Mouse (Mus musculus) layer of hippocampus, adult 18-20 months (tissue): ENCODE data around the gene Ccdc121. TPM values are rescaled to one million over a fixed set of nuclear protein-coding genes. Genes with fewer than 3 reads are reported as not detected.

ENCODE experiments used
- DNase-seq, 2 experiments: peaks; one replicate each; pipeline ENCODE4 v3.0.0; 2022; ENCODE audit warnings: low spot score in 2 of 2
- long read RNA-seq: library from polyadenylated mRNA; stranded (forward); transcript quantifications from one replicate; pipeline ENCODE4 v2.0.0, GENCODE M21; 2021
- total RNA-seq, 2 experiments: library from RNA; stranded (reverse); gene quantifications; 2 replicates each; pipeline ENCODE4 v1.2.3; 2021

Gene Ccdc121
- under 1 TPM; 0.48 to 0.77 TPM for total RNA-seq
- long read RNA-seq, partial matches to known transcripts = 0 of 1 reads
- long read RNA-seq, other reads (novel, unspliced or antisense) = 0 of 1 reads

DNA sequence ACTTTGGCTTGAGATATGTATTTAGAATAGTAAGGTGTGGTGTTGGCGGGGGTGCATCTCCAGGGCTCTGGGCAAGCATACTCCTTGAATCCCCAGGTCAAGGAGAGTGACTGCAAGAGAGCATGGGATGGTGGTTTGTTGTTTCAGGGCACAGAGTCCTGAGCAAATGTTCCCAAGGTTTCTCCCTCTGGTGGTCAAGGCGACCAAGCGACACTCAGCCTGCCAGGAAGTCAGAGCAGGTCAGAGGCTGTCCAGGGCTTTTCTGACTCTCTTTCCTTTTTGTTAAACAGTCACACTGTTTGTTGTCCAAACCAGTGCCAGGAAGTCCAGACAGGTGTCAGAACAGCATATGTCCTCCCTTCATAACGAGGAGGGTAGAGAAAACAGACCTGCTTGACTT, at the start of gene Ccdc121:
TSS of gene Ccdc121 (minus strand) at position 145 of the 400 bp plus-strand sequence.
- no peak for DNase-seq

DNA sequence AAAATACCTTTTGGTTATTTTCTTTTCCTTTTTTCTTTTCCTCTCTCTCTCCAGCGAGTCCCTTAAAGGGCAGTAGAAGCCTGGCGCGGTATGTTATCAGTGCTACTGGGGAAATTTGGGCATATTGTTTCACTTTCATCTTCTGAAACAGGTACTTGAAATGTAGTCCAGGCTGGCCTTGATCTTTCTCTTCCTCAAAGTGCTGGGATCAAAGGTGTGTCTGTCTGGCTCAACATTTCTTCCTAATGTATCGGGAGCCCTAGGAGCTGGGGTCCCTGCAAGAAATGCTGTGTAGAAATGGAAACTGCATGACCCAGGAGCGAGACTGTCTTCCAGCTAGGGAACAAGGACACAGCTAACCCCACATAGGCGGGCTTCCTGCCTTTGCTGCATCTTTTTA, 49.1 kb upstream of the Ccdc121 start:
- DNase-seq = no peak

DNA sequence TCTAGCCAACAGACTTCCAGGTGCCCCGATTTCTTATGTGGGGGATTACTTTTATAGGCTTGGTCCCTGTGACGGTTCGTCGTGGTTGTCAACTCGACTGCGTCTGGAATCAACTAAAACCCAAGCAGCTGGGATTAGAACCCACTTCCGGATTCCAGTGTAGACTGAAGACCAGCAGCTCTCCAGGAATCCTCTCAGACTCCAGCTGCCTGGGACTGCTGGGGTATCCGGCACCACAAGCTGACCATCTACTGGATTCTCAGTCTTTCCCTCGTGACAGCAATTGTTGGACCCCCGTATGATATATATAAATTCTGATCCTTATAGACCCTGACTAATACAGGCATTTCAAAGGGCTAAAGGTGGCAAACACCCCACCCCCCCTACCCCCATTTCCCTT, 48.4 kb upstream of the Ccdc121 start:
- no peak for DNase-seq

DNA sequence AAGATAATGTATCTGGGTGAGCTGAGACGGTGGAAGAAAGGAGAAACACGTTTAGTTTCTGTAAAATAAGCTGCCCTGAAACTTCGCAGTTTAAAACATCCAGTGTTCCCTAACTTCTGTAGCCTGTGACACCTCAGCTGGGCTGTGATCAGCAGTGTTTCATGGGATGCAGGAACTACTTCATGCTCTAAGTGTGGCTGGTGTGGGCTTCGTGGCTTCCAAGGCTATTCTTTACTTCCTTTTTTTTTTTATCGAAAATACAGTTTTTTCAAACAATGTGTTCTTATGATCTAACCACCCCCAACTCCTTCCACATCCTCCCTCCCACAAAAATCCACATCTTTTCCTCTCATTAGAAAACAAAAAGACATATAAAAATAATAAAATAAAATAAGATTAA, 44.2 kb upstream of the Ccdc121 start:
- DNase-seq = no peak

DNA sequence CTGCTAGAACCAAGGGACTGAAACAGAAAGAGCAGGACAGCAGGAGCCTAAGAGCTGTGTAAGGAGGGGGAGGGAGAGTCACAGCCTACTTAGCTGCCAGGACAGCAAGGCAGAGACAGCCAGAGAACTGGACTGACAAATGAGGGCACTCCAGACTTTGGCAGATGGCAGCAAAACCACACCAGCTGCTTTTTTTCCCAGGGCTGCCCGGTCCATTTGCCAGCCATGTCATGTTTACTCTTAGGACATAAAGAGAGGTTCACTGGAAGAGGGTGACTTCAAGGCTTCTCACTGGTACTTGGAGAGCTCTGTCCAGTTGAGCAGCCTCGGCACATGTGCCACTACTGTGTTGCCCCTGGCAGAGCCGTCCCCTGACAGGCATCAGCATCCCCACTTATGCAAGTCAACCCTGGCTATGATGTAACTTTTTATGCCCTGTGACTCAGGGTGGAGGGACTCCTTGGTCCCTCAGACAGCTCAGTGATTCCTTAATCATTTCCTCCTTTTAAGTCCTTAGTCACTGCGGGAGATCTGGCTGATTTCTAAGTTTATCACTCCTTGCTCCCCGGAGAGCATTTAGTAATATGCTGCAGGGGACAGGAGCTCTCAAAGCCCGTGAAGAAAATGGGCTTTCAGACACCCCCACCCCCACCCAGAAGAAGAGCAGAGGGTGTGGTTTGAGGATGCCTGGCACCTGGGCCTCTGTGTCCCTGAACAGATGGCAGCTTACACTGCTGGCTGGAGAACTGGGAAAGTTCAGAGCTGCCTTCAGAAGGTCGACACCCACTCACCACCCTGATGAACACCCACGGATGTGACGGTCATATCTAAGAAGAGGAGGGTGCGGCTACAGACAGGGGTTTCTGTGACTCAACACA, 41.5 kb upstream of the Ccdc121 start:
- DNase-seq = peak in 1 of 2 experiments; percentile 44

GRCm38 (mm10) chr1:181550826-181551225, 39.6 kb upstream of the Ccdc121 start:
- DNase-seq = no peak

DNA sequence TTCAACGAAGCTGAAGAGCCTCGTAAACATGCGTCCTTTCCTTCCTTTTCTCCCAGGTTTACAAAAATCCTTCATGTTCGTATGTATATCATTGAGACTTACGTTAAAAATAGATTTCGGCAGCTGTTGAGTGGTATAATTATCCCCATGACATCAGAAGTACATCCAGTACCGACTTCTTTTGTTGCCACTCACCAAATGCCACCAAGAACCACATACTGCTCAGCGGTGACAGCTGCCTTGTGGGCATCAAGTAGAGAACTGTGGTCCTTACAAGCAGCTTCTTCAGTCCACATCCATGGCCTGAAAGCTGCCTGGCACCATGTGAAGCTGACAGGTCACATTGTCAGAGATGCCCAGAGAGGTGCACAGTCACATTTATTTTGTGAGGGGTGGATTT, 38.7 kb upstream of the Ccdc121 start:
- peak in 1 of 2 experiments; percentile 67 for DNase-seq

- DNase-seq = peak; percentile 59 to 90
Observed at GRCm38 (mm10) chr1:181545044-181545772, 34.0 kb upstream of the Ccdc121 start.

DNA sequence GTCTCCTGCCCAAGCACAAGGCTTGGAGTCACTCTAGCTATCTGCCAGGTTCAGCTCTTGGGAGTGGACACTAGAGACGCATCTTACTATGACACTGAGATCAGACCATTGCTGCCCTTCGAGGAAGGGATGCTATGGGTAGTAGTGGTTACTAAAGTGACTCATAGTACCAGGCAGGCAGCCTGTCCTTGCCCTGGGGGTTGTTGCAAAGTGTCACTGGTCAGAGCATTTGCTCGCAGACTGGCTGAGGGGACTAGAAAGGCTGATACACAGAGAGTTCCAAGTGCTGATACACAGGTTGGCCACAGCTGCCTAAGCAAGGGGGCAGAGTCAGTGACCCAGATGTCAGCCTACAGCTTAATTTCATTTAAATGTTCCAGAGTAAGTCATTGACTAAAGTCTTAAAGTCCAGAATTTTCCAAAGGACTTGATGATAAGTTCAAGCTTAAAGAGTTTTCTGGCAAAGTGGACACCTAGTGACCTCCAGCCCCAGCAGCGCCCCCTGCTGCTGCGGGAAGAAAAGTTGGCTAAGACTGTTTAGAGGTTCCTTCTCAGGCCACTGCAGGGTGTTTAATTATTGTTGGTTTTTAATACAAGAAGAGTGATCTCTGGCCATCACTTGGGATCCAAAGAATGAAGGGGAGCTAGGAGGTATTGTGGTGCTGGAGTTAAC, 32.6 kb upstream of the Ccdc121 start:
- DNase-seq = no peak

DNA sequence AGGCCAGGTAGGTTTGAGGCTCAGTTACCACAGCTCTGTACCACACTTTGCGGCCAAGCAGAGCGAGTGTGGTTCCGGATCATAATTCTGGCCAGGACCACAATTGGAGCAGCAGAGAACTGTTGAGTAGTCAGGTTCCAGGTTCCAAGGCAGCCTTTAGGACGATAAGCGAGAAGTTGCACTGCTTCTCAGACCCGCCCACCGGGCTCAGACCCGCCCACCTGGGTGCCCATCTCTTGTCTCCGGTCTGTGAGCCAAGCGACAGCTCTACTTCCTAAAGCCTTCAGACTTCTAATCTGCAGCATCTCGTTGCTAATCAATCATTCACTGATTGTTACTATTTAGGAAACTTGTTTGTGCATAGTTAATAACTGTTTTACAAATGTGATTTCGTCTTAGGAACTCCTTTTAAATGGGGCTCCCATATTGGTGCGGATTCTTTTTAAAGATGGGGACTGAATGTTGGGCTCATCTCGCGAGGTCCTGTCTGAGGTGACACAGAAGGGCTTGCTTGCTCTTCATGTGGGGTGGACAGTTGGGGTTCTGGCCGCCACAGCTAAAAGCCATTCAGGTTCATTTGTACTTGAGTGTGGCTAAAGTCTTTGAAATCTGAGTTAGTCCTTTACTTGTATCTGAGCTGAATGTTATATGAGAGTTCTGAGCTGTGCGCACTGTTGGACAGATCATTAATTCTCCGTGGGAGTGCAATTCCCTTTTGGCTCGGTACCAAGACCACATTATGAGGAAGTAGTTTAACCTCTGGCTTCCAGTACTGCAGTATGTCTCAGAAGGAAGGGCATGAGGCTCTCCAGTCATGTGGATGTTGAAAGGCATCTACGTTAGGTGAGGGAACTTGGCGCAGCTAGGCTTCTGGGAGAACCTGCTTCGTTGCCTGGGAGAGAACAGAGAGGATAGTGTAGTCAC, 28.9 kb upstream of the Ccdc121 start:
- DNase-seq = no peak

DNA sequence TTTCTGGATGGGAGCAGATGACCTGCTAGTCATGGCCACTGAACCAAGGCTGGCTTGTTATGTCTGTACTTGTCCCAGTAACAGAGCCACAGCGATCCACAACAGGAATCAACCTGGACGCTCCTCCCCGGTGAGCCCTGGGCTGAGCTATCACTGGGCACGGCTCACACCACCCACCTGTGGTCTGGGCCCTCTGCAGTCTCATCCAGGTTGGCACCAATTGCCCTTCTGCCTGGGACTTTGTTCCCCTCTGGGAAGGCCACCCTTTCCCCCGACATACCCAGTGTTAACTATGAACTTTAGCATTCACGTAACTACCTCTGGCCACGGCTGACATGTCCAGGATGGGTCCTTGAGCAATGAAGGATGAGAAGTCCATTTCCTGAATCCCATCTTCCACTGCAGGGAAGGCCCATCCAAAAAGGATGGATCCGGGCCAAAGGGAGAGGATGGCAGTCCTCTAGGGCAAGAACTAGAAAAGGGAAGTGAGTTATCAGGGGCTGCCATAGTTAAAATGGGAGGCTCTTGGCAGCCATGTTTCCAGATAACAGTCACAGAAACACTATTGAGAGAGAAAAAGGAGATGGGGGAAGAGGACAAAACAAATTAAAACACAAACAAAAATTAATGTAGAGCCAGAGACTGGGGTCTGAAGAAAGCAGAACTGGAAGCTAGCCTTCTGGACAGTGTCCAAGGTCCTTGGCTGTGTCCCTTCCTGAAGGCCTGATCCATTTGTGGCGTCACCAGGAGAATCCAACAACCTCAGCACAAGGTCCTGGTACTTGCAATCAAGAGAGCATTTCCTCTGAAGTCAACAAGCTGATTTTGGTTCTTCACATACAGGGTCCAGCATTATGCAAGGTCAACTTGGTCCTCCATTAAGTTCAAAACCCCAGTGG, 26.6 kb upstream of the Ccdc121 start:
- no peak for DNase-seq

- DNase-seq = peak; percentile 55 to 59
Observed at GRCm38 (mm10) chr1:181535165-181535873, 24.1 kb upstream of the Ccdc121 start.

GRCm38 (mm10) chr1:181529368-181529767, 18.1 kb upstream of the Ccdc121 start:
- DNase-seq = no peak

DNA sequence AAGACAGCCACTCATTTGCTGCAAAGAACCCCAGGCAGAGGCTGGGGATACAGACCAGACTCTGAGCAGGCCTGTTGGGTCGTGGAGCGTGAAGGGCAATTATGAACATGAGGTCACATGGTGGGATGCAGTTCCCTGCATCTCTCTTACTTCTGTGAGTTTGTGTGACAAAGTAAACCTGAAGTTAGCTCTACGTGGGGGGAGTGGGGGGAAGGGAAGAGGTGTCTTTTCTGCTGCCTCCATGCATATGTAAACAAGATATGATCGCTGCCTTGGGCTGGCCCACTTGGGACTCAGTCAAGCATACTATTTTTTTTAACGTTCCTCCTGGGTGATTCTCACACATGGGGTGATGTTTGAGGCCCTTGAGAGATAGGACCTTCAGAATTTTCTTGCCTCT, 14.7 kb upstream of the Ccdc121 start:
- no peak for DNase-seq

- no peak for DNase-seq
Observed at GRCm38 (mm10) chr1:181523831-181524230, 12.6 kb upstream of the Ccdc121 start.

DNA sequence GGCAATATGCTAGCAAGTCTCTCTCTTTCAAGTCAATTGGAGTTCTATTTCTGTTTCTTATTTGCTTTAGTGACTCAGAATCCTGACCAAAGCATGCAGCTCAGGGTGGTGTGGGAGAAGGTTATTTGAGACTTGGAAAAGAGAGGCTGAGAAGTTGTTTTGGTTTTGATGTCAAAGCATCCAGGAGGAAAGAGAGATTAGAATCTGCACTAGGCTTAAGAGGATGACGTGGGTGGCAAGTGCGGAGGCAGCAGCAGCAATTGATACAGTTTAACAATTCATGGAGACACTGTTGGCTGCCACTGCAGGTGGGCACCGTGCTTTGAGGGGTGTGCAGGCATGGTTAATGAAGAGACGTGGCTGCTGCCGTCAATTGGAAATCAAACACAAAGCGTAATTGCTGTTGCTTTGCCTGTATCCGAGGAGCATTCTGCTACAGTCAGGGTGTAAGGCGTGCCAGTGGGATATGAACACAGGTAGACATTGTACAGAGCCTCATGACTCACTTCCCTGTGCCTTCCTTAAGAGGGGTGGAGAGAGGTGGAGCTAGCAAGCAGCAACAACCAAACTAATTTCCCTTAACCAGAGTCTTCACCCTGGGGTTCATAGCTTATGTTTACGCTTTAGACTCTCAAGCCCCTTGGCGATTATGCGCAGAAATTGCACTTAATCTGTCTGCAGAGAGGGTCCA, 10.3 kb upstream of the Ccdc121 start:
- peak; percentile 32 to 42 for DNase-seq

DNA sequence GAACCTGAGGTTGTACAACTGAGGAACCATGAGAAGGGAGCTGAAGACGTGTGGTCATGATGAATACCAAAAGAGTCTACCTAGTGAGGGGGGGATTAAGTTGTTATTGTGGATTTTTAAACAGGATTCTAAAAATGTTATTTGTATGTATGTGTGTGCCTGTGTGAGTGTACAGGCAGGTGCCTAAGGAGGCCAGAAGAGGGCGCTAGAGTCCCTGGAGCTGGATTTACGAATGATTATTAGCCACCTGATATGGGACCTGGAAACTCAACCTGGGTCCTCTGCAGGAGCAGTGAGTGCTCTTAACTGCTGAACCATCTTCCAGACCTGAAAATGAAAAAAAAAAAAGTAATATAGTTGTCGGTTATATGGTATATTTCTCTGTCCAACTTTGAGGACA, 7.9 kb upstream of the Ccdc121 start:
- DNase-seq = no peak

DNA sequence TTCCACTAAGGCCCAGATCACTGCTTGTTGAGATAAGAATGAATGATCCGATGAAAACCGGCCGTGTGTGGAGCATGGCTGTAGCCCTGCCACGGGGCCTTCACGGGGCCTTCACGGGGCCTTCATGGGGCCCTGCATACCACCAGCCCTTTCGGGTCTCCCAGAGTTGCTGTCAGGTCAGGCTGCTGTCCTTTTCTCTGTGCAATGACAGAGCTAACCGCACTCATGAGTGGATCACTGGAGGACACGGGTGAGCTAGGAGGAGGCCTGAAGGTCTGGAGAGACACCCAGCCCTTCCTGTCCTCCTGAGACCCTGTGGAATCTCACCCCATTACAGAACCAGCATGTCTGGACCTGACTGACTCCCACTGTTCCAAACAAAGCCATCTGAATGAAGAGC, 6.8 kb upstream of the Ccdc121 start:
- no peak for DNase-seq
